Mouse (Mus musculus) CH12.LX (cell line): Measurements from ENCODE around the gene Acoxl. TPM values are rescaled to one million over a fixed set of nuclear protein-coding genes. Genes with fewer than 3 reads are reported as not detected.

ENCODE experiments used
- DNase-seq: peaks from one replicate; pipeline ENCODE4 v3.0.0-alpha.2; 2013; ENCODE audit errors: extremely low read depth
- H3K27ac ChIP-seq: 2 replicates; pipeline ENCODE4 v1.5.1; 2012; ENCODE audit warnings: low read depth, mild to moderate bottlenecking, control low read depth, moderate library complexity; ENCODE audit not compliant: insufficient read depth
- H3K27me3 ChIP-seq: replicated peaks from 2 replicates; pipeline ENCODE3; 2012; ENCODE audit warnings: inconsistent platforms
- H3K36me3 ChIP-seq, 2 experiments: replicated peaks in 1 of 2; 2 replicates each; pipeline versions ENCODE3 to v1.6.1; 2012; ENCODE audit warnings: inconsistent platforms in 1 of 2, low read length in 1 of 2, mild to moderate bottlenecking in 1 of 2, mixed read lengths in 1 of 2, moderate library complexity in 1 of 2; ENCODE audit not compliant: control insufficient read depth in 1 of 2, insufficient read depth in 1 of 2
- H3K4me1 ChIP-seq, 2 experiments: 2 replicates each; pipeline ENCODE4 v1.6.1; 2012; ENCODE audit warnings: inconsistent platforms in 1 of 2, moderate library complexity in 1 of 2; ENCODE audit not compliant: insufficient read depth in 2 of 2, control insufficient read depth in 1 of 2
- H3K4me2 ChIP-seq: 2 replicates; pipeline ENCODE4 v1.6.1; 2012; ENCODE audit warnings: low read depth, mild to moderate bottlenecking, control low read depth; ENCODE audit not compliant: poor library complexity, insufficient read depth, severe bottlenecking
- H3K4me3 ChIP-seq, 3 experiments: fragments of 150-350 bp in 1 of 3; sonication (generic) in 1 of 3; replicated peaks in 1 of 3; 2 replicates each; pipeline versions ENCODE3 to v1.5.1; 2011 to 2012; ENCODE audit warnings: low read depth in 2 of 3, low read length in 2 of 3, mild to moderate bottlenecking in 2 of 3, moderate library complexity in 2 of 3, control low read depth in 1 of 3, improper control_type of control experiment in 1 of 3, inconsistent platforms in 1 of 3, mixed read lengths in 1 of 3; ENCODE audit not compliant: poor library complexity in 1 of 3
- H3K79me2 ChIP-seq: replicated peaks from 2 replicates; pipeline ENCODE4 v1.6.1; 2012; ENCODE audit warnings: mild to moderate bottlenecking, moderate library complexity; ENCODE audit not compliant: control insufficient read depth, poor library complexity, insufficient read depth, severe bottlenecking; ENCODE audit errors: extremely low read depth
- H3K9ac ChIP-seq: 2 replicates; pipeline ENCODE4 v1.6.1; 2012; ENCODE audit warnings: low read depth, mild to moderate bottlenecking, control low read depth, moderate library complexity; ENCODE audit not compliant: insufficient read depth
- H3K9me3 ChIP-seq: replicated peaks from 2 replicates; pipeline ENCODE3; 2012; ENCODE audit warnings: low read length, inconsistent platforms, mixed read lengths
- BHLHE40 ChIP-seq: IDR thresholded peaks from 2 replicates; pipeline ENCODE4 v1.6.1; 2011; ENCODE audit warnings: mild to moderate bottlenecking, low read depth, low read length, improper control_type of control experiment
- CTCF ChIP-seq, 2 experiments: IDR thresholded peaks in 1 of 2; conservative IDR thresholded peaks in 1 of 2; 2 replicates each; pipeline ENCODE4 v1.5.1; 2011 to 2012; ENCODE audit warnings: low read depth in 2 of 2, low read length in 2 of 2, improper control_type of control experiment in 1 of 2, inconsistent platforms in 1 of 2, mild to moderate bottlenecking in 1 of 2, moderate library complexity in 1 of 2
- ELF1 ChIP-seq: IDR thresholded peaks from 2 replicates; pipeline ENCODE4 v1.6.1; 2014; ENCODE audit warnings: low read depth, mild to moderate bottlenecking, inconsistent platforms, low read length, improper control_type of control experiment
- EP300 ChIP-seq: IDR thresholded peaks from 2 replicates; pipeline ENCODE4 v1.6.1; 2011; ENCODE audit warnings: low read length, improper control_type of control experiment
- ETS1 ChIP-seq: conservative IDR thresholded peaks from 2 replicates; pipeline ENCODE4 v1.6.1; 2012; ENCODE audit warnings: low read depth, mild to moderate bottlenecking, inconsistent platforms, low read length, improper control_type of control experiment, moderate library complexity
- GABPA ChIP-seq: IDR thresholded peaks from 2 replicates; pipeline ENCODE4 v1.6.1; 2012; ENCODE audit warnings: low read depth, low read length, improper control_type of control experiment, inconsistent platforms; ENCODE audit not compliant: insufficient replicate concordance
- IRF4 ChIP-seq: IDR thresholded peaks from 2 replicates; pipeline ENCODE4 v1.6.1; 2014; ENCODE audit warnings: low read depth, mild to moderate bottlenecking, inconsistent platforms, low read length, improper control_type of control experiment
- JUN ChIP-seq: IDR thresholded peaks from 2 replicates; pipeline ENCODE4 v1.6.1; 2011; ENCODE audit warnings: low read depth, mild to moderate bottlenecking, low read length, improper control_type of control experiment, moderate library complexity; ENCODE audit not compliant: insufficient read depth
- JUND ChIP-seq: conservative IDR thresholded peaks from 2 replicates; pipeline ENCODE4 v1.6.1; 2011; ENCODE audit warnings: low read depth, low read length, improper control_type of control experiment
- KAT2A ChIP-seq: IDR thresholded peaks from 2 replicates; pipeline ENCODE4 v1.6.1; 2012; ENCODE audit warnings: low read length, improper control_type of control experiment, inconsistent platforms; ENCODE audit not compliant: insufficient replicate concordance
- MAZ ChIP-seq: IDR thresholded peaks from 2 replicates; pipeline ENCODE4 v1.6.1; 2012; ENCODE audit warnings: low read depth, mild to moderate bottlenecking, inconsistent platforms, low read length, improper control_type of control experiment, moderate library complexity
- NRF1 ChIP-seq: IDR thresholded peaks from 2 replicates; pipeline ENCODE4 v1.6.1; 2014; ENCODE audit warnings: low read depth, mild to moderate bottlenecking, inconsistent platforms, low read length, improper control_type of control experiment, moderate library complexity
- PAX5 ChIP-seq: IDR thresholded peaks from 2 replicates; pipeline ENCODE4 v1.6.1; 2012; ENCODE audit warnings: low read length, inconsistent platforms, mixed read lengths
- RCOR1 ChIP-seq: conservative IDR thresholded peaks from 2 replicates; pipeline ENCODE4 v1.6.1; 2012; ENCODE audit warnings: low read depth, mild to moderate bottlenecking, inconsistent platforms, low read length, improper control_type of control experiment
- SIN3A ChIP-seq: IDR thresholded peaks from 2 replicates; pipeline ENCODE4 v1.6.1; 2012; ENCODE audit warnings: low read length, improper control_type of control experiment, inconsistent platforms
- SMC3 ChIP-seq: IDR thresholded peaks from 2 replicates; pipeline ENCODE4 v1.6.1; 2011; ENCODE audit warnings: low read depth, low read length, improper control_type of control experiment
- TBP ChIP-seq: conservative IDR thresholded peaks from 2 replicates; pipeline ENCODE4 v1.6.1; 2011; ENCODE audit warnings: low read depth, low read length, improper control_type of control experiment
- UBTF ChIP-seq: IDR thresholded peaks from 2 replicates; pipeline ENCODE4 v1.6.1; 2012; ENCODE audit warnings: low read depth, mild to moderate bottlenecking, inconsistent platforms, low read length, improper control_type of control experiment, moderate library complexity
- USF1 ChIP-seq: IDR thresholded peaks from 2 replicates; pipeline ENCODE4 v1.6.1; 2014; ENCODE audit warnings: low read depth, mild to moderate bottlenecking, inconsistent platforms, low read length, improper control_type of control experiment
- ZC3H11A ChIP-seq: IDR thresholded peaks from 2 replicates; pipeline ENCODE4 v1.6.1; 2012; ENCODE audit warnings: low read depth, mild to moderate bottlenecking, inconsistent platforms, low read length, improper control_type of control experiment
- dilution Hi-C: fragments of 300-500 bp; cut with MboI; formaldehyde crosslinking; loops from 2 replicates; pipeline ENCODE4 v1.14.3; 2020; ENCODE audit warnings: low sequenced_read_pairs; ENCODE audit not compliant: extremely low pct_unique_long_range_greater_than_20kb, extremely low pct_ligation_motif_present
- in situ Hi-C: fragments of 300-500 bp; cut with MboI; formaldehyde crosslinking; loops from 3 replicates; pipeline ENCODE4 v1.14.3; 2019; ENCODE audit warnings: low sequenced_read_pairs, low pct_ligation_motif_present, low pct_unique_long_range_greater_than_20kb, mixed read lengths
- polyA plus RNA-seq: library from polyadenylated mRNA; unstranded; fragments of >175 nt; gene quantifications from 2 replicates; pipeline ENCODE4 v1.2.1, GENCODE M21; 2012; ENCODE audit warnings: low read depth; ENCODE audit not compliant: insufficient read length
- total RNA-seq, 2 experiments: library from RNA; depleted of rRNA; stranded (reverse); fragments of 300-350 nt in 1 of 2; fragments of >200 nt in 1 of 2; gene quantifications; 2 replicates each; pipeline ENCODE4 v1.2.3; 2012 to 2014

The Acoxl gene
- total and polyA plus RNA-seq, 3 experiments, result 0.25 to 0.43 TPM; not detected in 1

DNA sequence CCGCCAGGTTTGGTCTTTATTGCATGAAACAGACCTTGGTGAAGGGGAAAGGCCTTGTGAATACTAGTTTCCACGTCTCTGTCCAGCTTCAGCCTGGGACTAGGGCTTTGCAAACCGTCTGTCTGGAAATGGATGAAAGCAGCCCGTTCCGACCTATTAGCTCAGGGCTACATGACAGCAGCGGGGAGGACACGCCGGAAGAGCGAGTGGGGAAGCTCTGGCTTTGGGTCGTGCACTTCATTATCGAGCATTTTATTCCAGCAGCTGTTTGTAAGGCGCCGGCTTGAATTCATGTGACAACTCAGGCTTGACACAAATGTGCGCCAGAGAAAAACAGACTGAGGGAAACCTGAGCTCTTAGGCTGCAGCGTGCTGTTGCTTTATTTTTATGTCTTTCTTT is 301.1 kb downstream of the Acoxl start:
- Histone ChIP-seq H3K9me3 (no peaks in the 10 kb centered on the region), H3K4me2 (no peak overlapping the region), H3K27ac (no peak overlapping the region), H3K9ac (no peak overlapping the region), H3K4me3 (no peak overlapping the region), H3K27me3 (no peaks in the 10 kb centered on the region), H3K36me3 (peaks cover 0 to 84% of the 10 kb centered on the region in 2 experiments), H3K4me1 (peaks cover 8 to 47% of the 10 kb centered on the region in 2 experiments), H3K79me2 (no peaks in the 10 kb centered on the region)
- in situ Hi-C loops (no loop called here), dilution Hi-C loops (no loop called here)
- no peak for TF ChIP-seq SMC3
- DNase-seq, result no peak

DNA sequence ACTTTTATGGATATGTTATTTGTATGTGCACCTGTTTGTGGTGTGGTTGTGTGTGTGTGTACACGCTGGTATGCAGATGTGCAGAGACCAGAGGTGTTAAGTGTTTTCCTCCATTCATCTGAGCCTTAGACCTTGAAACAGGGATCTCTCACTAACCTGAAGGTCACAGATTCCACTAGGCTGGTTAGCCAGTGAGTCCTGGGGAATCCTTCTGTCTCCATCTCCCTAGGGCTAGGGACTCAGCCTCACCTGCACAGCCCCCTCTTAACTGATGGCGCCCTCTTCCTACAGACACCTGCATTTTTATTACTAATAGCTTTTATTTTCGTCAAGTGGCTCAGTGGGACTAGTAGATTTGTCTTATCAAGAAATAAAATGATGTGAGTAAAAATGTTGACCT is 301.5 kb downstream of the Acoxl start:
- Histone ChIP-seq H3K9me3 (no peaks in the 10 kb centered on the region), H3K4me1 (peaks cover 7 to 44% of the 10 kb centered on the region in 2 experiments), H3K9ac (no peak overlapping the region), H3K27ac (no peak overlapping the region), H3K36me3 (peaks cover 0 to 86% of the 10 kb centered on the region in 2 experiments), H3K79me2 (no peaks in the 10 kb centered on the region), H3K27me3 (no peaks in the 10 kb centered on the region), H3K4me3 (no peak overlapping the region), H3K4me2 (no peak overlapping the region)
- no peak for DNase-seq
- no peak for TF ChIP-seq EP300
- TF ChIP-seq CTCF (conservative IDR thresholded peaks at IDR 0.05 in 1 of 2, IDR thresholded peaks at IDR 0.05 in 1 of 2; ENCODE audit: low read depth in 2 of 2, low read length in 2 of 2), result peak in 1 of 2 experiments; percentile 21; a peak in 1 of 4 replicates
- dilution Hi-C loops (no loop called here), in situ Hi-C loops (no loop called here)

DNA sequence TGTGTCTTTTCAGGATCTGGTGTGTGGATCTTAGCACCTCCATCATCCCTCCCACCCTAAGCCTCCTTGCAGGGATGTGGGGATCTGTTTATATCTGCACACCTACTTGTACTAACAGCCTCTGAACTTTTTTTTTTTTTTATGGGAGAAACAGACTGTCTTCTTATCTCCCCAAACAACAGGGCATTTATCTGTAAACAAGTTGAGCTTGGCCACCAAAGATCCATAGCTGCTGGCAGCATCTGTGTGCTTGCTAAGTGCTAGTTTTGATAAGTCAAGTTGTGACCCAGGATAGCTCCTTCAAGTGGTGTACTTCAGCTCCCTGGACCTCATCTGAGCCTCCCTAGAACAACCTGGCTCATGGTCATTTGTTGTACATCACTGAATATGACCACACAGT is 305.3 kb downstream of the Acoxl start:
- Histone ChIP-seq H3K36me3 (peaks cover 2 to 89% of the 10 kb centered on the region in 2 experiments), H3K4me3 (no peak overlapping the region), H3K79me2 (no peaks in the 10 kb centered on the region), H3K9me3 (no peaks in the 10 kb centered on the region), H3K4me2 (no peak overlapping the region), H3K27me3 (no peaks in the 10 kb centered on the region), H3K4me1 (peaks cover 6 to 29% of the 10 kb centered on the region in 2 experiments), H3K9ac (no peak overlapping the region), H3K27ac (no peak overlapping the region)
- no peak for TF ChIP-seq EP300
- no peak for TF ChIP-seq JUND
- TF ChIP-seq SIN3A, result no peak
- no peak for TF ChIP-seq NRF1
- no peak for TF ChIP-seq IRF4
- no peak for TF ChIP-seq KAT2A
- TF ChIP-seq GABPA, result no peak
- no peak for TF ChIP-seq JUN
- no peak for TF ChIP-seq ZC3H11A
- TF ChIP-seq UBTF, result no peak
- no peak for TF ChIP-seq ETS1
- TF ChIP-seq RCOR1, result no peak
- TF ChIP-seq BHLHE40, result no peak
- TF ChIP-seq MAZ, result no peak
- no peak for TF ChIP-seq USF1
- no peak for TF ChIP-seq PAX5
- TF ChIP-seq ELF1, result no peak
- TF ChIP-seq CTCF (conservative IDR thresholded peaks at IDR 0.05 in 1 of 2, IDR thresholded peaks at IDR 0.05 in 1 of 2; ENCODE audit: low read depth in 2 of 2, low read length in 2 of 2), result no peak
- no peak for TF ChIP-seq TBP
- in situ Hi-C loops (no loop called here), dilution Hi-C loops (no loop called here)
- DNase-seq, result no peak
